Mouse (Mus musculus): Measurements from ENCODE around the gene Sp110. TPM values are rescaled to one million over a fixed set of nuclear protein-coding genes. Genes with fewer than 3 reads are reported as not detected.

The Sp110 gene
- polyA plus RNA-seq, 1 experiment from 2014 or later = 0.79 TPM

Other genes starting within 250 kb of the Sp110 start
- gene G530012D18Rik, start 23.1 kb downstream of the Sp110 start, polyA plus RNA-seq (2016; fragmentation: Nextera tagmentation; extraction: Ambion mirVana) = not detected in 2 replicates
- gene Sp140, start 1.6 kb upstream of the Sp110 start, polyA plus RNA-seq (2016; fragmentation: Nextera tagmentation; extraction: Ambion mirVana) = 0.33 and 0.43 TPM in 2 replicates
- 0.24 and 0.44 TPM in 2 replicates for gene Sp100, start 51.2 kb upstream of the Sp110 start, polyA plus RNA-seq (2016; fragmentation: Nextera tagmentation; extraction: Ambion mirVana)
- gene A630001G21Rik, start 179.8 kb upstream of the Sp110 start, polyA plus RNA-seq (2016; fragmentation: Nextera tagmentation; extraction: Ambion mirVana) = 0.51 and 0.65 TPM in 2 replicates
- gene Cab39, start 194.6 kb upstream of the Sp110 start, polyA plus RNA-seq (2016; fragmentation: Nextera tagmentation; extraction: Ambion mirVana) = 34.0 TPM in 2 replicates